Mouse (Mus musculus): ENCODE measurements at regions not wholly inside any gene's neighbourhood (a gene's known extent, or its start where the extent isn't known, plus 50 kb on each side); places are given as distances from the start of the nearest gene placed in this dataset.

DNA sequence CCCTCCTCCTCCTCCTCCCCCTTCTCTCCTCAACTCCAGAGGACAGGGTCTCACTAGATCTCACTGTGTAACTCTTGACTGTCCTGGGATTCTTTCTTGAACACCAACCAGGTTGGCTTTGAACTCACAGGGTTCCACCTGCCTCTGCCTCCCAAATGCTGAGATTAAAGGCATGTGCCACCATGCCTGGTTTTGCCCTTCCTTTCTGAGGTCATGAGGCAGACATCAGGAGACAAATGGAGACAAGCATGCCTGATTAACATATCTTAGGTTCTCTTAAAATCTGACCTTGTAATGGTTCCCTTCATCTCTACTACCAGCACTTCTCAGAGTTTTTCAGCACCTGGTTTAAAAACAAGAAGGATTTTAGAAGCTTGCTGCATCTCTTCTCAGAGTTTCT is 143.5 kb downstream of the Gm10260 start:
- no peak for DNase-seq (ENCODE audit: low spot score)

DNA sequence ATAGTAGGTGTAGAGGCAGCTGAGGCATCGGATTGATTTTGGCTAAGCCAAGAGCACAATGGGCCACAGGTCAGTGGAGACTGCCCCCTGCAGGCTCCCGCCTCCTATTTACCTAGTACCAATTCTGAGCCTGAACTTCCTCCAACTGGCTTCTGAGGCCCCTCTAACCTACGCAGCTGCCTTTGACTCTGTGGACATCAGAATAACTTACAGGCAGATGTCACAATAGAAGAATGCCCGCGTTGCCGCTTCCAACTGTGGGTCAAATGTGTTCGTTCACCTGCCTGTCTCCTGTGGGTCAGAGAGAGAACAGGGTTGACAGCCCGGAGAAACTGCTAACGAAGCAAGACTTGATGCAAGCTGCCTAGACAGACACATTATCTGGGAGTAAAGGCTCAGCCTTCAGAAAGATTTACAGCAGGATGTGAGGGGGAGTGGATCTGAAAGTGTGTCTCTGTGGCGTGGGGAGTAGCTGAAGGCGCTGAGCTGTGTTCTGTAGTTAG is 153.2 kb downstream of the Gm10260 start:
- DNase-seq (ENCODE audit: low spot score) = peak; percentile 30

DNA sequence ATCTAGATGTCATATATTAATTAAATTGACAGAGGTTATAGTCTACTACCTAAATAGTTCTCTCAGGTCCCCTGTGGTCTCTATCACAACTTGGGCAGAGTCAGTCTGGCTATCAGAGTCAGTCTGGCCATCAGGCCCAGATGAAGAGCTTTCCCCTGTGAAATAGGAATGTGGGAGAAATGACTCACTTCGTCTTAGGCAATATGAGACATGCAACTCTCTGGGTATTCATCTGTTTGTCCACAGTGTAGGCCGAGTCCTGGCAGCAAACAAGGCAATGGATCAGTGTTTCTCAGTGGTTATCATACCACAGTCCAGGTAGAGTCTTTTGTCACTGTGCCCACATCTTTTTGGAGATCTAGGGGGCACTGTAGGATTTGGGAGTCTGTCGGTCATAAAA is 156.0 kb downstream of the Gm10260 start:
- no peak for DNase-seq (ENCODE audit: low spot score)

DNA sequence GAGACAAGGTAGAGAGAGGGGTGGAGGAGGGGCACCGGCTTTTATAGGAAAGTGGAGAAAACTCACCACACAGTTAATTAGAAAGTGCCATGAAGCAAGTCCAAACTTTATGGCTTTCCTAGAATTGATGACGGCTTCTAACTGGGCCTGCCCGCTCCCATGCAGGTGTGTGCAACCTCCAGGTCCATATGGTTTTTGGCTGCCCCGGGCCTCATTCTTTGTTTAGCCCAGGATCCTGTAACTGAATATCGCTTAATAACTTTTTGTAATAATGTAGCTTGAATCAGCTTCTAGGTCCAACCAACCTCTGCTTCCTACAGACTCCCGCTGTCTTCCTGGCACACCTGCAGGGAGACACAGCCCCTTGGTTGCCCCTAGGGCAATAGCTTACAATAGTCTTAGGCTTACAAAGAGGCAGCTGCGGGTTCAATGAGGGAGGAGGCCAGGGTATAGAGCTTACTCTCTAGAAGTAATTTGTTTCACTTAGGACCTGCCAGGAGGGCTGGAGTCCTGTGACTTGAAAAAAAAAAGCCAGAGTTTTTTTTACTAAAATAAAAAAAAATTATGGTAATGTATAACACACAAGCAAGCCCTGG is 159.2 kb downstream of the Gm10260 start:
- DNase-seq (ENCODE audit: low spot score) = no peak

DNA sequence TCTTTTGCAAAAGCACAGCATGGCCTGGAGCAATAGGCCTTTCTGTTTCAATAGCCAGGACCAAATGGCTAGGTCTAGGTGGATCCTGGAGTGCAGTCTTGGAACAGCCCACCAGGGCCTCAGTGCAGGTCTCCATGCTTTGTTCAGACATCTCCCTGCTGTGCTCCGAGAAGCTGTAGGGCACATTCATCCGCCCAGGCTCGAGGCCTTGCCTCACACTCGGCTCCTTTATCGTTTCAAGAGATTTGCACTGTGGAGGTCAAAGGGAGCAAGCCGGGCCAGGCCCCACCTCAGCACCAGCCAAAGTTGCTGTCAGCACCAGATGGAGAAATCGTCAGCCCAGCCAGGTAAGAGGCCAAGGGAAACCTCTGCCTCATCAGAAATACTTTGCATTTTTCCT is 160.3 kb downstream of the Gm10260 start:
- no peak for DNase-seq (ENCODE audit: low spot score)

DNA sequence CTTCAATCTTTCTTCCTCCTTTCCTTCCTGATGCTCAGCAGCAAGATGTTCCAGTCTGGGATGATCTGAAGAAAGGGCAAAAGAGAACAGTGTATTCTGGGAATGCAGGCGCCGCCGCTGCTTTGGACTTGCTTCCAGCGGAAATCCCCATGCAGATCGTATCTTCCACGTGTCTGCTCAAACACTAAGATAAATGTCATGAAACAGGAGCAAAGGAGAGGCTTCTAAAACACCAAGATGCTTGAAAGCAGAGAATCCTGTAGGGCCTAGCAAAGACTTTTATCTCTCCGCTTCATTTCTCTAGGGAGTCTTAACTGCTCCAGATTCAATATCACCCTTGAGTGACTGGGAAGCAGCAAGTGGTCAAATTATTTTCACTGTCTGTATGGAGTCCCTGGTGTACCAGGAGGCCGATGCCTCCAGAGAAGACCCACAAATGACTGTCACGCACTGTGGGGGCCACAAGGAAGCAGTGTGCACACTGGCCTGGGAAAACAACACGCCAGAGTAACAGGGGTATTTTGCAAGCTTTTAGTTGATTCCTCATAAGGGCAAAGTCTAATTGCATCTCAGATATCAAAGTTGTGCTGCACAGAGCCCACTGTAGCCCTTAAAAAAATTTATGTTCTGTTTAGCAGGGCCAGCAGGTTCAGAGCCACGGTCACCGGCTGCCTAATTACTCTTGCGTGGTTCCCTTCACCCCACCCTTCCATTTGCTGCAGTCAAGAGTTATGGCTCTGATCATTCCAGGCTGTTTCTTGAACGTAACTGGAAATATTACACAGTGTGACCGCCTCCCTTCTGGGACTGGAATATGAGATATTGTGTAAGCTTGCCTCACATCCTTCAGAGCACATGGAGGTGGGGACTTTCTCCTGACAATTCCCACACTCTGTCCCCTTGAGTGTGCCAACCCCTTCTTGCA is 161.7 kb downstream of the Gm10260 start:
- DNase-seq (ENCODE audit: low spot score) = no peak

DNA sequence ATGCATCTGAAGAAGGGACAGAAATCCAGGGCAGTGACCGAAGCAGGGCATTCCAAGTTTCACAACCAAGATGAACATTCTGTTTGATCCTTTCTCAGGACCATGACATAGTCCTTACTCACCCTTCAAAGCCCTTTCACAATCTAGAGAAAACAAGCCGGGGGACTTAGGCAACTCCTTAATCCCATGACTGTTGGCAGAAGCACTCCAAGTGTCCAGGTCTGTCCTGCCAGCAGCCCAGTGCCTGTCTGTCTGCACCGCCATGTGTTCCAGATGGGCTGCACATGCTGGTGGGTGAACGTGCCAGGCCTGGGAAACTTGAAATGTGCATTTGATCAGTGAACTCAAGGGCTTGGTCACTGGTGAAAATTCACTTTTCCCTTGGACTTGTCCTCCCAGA is 165.6 kb downstream of the Gm10260 start:
- DNase-seq (ENCODE audit: low spot score) = no peak

DNA sequence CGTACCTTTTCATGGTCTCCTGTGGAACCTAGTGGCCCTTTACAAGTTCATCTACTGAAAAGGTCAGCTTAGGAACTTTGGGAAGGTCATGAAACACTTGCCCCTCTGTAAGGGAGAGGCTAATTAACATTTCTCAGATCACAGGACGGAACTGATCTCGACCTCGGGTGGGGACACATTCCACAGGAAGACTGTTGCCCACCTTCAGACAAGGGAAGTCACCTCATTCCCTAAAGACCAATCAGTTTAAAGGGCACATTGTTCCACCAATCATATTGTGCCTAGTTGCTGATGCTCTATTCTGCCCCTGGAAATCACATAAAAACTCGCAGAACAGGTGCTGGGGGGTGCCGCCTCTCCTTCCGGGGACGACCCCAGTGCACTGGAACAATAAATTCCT is 170.8 kb downstream of the Gm10260 start:
- no peak for DNase-seq (ENCODE audit: low spot score)

DNA sequence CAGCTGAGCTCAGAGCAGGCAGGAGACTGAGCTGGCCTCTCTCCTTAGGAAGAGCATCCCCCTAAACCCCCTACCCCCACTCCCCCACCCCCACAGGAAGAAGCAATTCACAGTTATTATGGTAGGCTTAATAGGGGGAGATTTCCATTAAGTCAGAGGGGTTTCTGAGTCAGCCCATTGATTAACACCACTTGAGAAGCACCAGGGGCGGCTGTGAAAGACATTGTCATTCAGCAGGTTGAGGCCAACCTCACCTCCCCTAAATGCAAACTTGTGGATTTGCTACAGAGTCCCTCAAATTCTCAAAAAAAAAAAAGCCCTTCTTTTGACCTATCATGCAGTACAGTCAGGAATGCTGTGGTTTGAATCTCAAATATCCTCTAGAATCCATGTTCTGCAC is 172.3 kb downstream of the Gm10260 start:
- no peak for DNase-seq (ENCODE audit: low spot score)

DNA sequence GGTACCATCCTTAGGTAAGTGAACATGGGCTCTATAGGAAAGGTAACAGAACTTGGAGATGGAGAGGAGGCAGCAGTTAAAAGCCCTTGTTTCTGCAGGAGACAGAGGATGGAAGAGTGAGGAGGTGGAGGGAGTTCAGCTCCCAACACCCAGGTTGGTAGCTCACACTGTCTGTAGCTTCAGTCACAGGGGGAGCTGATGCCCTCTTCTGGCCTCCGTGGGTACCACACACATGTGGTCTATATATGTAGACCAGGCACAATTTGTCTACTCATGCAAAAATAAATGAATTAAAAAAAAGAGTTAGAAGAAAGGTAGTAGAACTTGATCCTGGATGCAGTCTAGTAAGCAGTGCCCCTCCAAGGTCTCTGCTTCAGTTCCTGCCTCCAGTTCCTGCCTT is 173.3 kb downstream of the Gm10260 start:
- no peak for DNase-seq (ENCODE audit: low spot score)

DNA sequence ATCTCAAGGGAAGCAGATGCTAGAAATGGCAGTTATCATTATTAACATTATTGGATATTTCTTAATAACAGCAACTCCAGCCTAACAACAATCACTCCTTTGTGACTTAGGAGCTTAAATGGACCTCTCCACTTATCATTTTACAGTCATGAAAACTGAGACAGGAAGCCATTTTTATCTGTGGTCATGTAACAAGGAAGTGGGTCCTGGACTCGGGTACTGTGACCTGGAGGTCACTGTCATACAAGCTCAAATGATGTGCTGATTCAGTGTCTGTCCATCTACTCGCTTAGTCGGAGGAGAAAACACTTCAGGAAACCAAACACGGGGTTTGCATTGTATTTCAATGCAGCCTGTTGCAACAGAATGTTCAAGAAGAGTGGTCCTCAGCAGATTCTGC is 176.4 kb downstream of the Gm10260 start:
- no peak for DNase-seq (ENCODE audit: low spot score)

DNA sequence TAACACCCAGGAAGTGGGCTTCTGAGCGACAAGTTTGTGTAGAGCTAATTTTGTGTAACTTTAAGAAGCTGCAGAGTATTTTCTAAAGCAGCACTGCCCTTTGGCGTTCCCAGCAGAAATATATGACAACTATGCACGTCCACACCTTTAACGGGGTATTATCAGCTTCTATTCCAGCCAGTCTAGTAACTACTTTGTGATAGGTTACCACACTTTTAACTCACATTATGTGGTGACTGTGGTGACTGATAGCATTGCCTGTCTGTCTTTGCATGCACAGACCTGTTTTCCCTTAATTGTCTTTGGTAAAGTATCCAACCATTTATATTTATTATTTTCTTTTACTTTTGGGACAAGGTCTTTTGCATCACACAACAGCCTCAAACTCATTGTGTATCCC is 179.1 kb downstream of the Gm10260 start:
- DNase-seq (ENCODE audit: low spot score) = no peak

DNA sequence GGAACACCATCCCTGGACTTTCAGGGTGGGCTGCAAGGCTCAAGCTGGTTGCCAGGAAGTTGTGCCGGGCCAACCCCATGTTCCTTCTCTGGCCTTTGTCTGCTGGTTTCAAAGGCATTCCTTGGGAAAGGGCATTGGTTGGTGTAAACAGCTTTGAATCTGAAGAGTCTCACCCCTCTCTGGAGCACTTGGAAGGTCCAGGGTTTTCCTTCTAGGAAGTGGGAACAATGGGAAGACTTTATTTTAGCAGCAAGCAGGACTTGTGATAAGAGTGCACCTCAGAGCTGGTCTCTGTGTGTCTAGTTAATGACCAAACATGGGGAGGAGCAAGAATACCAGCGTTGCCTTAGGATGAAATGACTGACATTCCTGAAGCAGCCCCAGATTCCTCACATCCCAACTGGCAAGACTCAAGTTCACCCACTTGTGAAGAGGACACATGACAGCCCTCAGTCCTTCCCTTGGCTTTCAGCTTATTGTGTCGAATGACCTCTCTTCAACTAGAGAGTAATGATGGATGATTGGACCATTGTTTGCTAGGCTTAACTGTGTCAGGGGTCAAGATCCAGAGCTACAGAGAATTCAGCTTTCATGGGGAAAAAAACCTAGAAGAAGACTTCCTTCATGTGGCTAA is 180.1 kb downstream of the Gm10260 start:
- DNase-seq (ENCODE audit: low spot score) = no peak

DNA sequence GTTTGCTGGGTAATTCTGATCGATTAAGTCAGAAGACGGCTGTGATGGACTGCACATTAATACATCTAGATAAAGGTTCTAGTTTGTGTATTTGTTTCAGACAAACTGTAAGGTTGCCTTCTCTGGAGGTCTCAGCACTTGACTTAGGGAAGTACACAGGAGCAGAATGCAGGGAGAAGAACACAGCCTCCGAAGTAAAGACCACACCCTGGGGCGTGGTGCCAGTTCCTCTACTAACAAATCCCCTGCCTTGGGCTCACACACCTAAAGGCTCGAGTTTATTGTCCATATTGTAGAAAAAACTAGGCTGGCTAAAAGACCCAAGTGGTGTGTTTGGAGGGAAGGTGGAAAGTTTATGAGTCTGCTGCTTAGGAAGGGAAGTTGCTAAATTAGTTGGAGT is 181.8 kb downstream of the Gm10260 start:
- DNase-seq (ENCODE audit: low spot score) = no peak

DNA sequence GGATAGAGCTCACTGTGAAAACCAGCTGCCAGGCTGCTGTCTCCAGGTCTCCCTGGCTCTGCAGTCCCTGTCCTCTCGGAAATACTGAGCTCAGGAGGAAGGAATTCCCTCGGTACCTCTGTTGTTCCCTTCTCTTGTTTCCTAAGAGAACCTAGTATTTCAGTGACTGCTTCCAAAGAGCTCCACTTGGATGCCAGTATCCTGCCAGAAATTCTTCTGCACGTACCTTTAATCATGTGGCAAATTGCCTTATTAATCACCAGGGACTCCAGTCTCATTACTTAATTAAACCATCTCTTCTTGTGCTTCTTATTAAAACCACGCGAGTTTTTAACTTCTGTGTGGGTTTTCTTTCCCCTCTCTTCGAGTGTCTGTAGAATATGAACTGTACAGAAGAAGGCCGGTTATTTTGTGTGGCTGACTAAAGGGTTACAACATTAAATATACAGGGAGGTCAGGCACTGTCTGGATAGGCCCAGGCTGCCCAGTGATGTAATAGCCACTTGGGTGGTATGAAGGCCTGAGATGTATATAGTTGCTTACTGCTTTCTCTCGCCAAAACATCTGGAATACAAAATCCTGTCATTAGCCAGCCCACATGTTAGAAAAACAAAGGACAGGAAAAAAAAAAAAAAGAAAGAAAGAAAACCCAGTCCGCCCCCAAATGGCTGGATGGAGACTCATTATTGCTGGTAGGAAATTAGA is 183.2 kb downstream of the Gm10260 start:
- DNase-seq (ENCODE audit: low spot score) = no peak

DNA sequence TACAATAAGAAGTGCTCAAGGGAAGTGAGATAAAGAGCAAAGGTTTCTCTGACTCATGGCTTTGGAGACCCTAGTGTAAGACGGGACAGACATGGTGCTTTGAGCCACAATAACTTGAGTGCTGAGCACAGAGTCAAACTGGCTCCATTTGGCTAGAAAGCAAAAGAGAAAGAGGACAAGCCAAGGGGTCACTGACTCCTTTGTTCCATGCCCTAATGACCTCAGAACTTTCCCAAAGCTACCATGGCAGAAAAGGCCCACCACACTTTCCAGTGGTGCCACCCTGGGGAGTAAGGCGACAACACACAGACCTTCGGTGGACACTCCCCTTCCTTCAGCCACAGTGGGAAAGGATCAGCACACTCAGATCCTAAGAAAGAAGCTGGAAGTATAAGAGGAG is 186.8 kb downstream of the Gm10260 start:
- no peak for DNase-seq (ENCODE audit: low spot score)

DNA sequence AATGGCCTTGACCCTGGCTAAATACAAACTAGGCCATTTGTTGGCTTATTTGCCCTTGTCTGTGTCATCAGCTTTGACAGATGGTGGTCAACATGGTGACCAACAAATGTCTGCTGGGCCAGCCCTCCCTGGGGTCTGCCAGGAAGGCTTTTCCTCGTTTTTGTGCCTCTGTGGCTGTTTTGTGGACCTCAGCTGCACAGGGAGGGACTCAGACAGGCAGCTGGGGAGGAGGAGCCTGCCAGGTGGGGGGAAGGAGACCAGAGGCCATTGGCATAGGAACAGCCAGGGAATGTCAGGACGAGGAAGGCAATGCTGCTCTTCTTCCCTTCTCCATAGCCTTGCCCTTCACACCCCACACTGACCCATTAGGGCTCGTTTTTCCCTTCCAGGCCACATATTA is 188.1 kb downstream of the Gm10260 start:
- no peak for DNase-seq (ENCODE audit: low spot score)

DNA sequence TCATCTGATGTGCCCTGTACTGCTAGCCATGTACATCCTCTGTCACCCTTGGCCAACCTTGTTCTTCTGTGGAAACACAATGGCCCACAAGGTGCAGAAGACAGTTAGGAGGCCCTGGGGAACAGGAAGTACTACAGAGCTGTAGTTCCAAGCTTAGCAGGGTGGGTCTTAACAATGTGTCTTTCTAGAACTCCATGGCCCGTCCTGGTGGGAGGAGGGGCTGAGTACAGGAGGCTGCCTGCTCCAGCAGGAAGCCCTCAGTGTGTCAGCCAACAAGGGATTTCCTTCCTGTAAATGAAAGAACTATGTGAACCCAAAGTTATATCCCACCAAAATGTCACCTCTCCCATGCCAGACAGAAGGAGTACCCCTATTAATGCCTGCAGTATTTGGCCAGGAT is 190.4 kb downstream of the Gm10260 start:
- no peak for DNase-seq (ENCODE audit: low spot score)

DNA sequence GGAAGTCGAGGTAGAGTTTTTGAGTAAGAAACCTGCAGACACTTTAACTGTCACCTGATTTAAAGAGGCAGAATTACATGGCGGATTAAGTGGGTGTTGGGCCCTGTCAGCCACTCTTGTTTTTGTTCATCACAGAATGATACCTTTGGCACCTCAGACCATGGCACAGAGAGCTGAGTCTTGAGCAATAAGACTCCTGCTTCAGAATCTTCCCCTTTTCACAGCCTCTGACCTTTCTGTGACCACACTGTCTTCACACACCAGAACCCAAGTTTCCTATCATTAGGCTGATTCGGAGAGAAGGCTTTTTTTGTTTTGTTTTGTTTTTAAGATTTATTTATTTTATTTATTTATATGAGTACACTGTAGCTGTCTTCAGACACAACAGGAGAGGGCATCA is 192.8 kb downstream of the Gm10260 start:
- no peak for DNase-seq (ENCODE audit: low spot score)

DNA sequence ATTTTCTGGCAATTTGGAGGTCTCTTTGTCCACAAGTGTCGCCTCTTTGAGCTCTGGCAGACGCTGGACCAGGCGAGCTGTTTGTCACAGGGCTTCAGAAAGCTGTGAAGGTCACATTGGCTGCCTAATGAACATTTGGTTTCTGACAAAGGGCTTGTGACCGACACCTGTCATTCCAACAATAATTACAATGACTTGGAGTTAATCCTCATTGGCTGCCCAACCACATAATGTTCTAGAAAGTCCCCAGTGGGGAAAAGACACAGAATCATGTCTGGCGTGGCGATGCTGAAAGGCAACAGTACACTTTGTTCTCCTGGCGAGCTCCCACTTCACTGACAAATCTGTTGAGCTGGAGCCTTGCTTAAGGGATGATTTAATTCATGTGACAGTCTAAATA is 194.4 kb downstream of the Gm10260 start:
- no peak for DNase-seq (ENCODE audit: low spot score)

DNA sequence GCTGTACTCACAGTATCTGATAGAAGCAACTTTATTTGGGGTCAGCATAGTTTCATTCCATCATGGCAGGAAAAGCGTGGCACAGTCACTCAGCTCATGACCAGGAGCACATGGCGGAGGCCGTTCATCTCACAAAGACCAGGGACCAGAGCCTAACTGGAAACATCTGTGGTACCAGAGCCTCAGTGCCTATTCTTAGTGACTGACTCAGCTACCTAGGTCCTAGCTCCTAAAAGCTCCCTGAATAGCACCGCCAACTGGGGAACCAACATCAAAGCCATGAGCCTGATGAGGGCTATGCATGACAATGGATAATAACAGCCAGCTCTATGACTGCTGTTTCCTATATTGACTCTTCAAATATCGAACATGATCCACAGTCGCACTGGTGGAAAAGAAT is 198.2 kb downstream of the Gm10260 start:
- no peak for DNase-seq (ENCODE audit: low spot score)

DNA sequence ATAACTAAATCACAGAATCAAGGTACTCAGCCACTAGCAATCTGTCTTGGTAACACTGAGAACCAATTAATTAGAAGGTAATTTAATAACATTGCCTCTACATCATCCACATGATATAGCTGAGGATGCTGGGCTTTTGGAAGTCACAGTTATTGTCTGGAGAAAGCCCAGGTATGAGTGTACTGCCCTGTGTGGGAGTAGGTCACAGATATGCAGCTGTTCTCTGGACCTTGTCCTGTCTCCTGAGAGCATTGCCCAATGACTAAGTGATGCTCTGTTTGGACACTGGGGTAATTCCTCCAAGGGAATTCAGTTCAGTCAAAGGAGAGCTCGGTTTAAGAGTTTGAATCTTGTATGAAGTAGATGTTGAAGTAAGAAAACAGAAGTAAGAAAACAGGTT is 199.6 kb downstream of the Gm10260 start:
- no peak for DNase-seq (ENCODE audit: low spot score)
